Mouse (Mus musculus) lung, postnatal 25 days (tissue): Measurements from ENCODE around the gene Gm10717.
"Not testable (repeated sequence)": the region's sequence is repeated elsewhere in the genome, so short reads cannot be mapped to it uniquely, and the experiment has no call there.

Source experiments
- DNase-seq: peaks from one replicate; pipeline ENCODE4 v3.0.0; 2022; ENCODE audit warnings: low spot score

Gene Gm10717

DNA sequence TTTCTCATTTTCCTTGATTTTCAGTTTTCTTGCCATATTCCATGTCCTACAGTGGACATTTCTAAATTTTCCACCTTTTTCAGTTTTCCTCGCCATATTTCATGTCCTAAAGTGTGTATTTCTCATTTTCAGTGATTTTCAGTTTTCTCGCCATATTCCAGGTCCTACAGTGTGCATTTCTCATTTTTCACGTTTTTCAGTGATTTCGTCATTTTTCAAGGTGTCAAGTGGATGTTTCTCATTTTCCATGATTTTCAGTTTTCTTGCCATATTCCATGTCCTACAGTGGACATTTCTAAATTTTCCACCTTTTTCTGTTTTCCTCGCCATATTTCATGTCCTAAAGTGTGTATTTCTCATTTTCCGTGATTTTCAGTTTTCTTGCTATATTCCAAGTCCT lies 436 bp downstream of the Gm10717 start:
- DNase-seq, result peak; percentile 80

DNA sequence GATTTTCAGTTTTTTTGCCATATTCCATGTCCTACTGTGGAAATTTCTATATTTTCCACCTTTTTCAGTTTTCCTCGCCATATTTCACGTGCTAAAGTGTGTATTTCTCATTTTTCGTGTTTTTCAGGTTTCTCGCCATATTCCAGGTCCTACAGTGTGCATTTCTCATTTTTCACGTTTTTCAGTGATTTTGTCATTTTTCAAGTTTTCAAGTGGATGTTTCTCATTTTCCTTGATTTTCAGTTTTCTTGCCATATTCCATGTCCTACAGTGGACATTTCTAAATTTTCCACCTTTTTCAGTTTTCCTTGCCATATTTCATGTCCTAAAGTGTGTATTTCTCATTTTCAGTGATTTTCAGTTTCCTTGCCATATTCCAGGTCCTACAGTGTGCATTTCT lies 919 bp downstream of the Gm10717 start:
- DNase-seq, result not testable (repeated sequence)

DNA sequence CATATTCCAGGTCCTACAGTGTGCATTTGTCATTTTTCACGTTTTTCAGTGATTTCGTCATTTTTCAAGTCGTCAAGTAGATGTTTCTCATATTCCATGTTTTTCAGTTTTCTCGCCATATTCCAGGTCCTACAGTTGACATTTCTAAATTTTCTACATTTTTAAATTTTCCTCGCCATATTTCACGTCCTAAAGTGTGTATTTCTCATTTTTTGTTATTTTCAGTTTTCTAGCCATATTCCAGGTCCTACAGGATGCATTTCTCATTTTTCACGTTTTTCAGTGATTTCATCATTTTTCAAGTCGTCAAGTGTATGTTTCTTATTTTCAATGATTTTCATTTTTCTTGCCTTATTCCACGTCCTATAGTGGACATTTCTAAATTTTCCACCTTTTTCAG lies 1.5 kb downstream of the Gm10717 start:
- DNase-seq, result not testable (repeated sequence)

DNA sequence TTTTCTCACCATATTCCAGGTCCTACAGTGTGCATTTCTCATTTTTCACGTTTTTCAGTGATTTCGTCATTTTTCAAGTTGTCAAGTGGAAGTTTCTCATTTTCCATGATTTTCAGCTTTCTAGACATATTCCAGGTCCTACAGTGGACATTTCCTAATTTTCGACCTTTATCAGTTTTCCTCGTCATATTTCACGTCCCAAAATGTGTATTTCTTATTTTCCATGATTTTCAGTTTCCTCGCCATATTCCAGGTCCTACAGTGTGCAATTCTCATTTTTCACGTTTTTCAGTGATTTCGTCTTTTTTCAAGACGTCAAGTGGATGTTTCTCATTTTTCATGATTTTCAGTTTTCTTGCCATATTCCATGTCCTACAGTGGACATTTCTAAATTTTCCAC lies 2.0 kb downstream of the Gm10717 start:
- DNase-seq, result not testable (repeated sequence)

DNA sequence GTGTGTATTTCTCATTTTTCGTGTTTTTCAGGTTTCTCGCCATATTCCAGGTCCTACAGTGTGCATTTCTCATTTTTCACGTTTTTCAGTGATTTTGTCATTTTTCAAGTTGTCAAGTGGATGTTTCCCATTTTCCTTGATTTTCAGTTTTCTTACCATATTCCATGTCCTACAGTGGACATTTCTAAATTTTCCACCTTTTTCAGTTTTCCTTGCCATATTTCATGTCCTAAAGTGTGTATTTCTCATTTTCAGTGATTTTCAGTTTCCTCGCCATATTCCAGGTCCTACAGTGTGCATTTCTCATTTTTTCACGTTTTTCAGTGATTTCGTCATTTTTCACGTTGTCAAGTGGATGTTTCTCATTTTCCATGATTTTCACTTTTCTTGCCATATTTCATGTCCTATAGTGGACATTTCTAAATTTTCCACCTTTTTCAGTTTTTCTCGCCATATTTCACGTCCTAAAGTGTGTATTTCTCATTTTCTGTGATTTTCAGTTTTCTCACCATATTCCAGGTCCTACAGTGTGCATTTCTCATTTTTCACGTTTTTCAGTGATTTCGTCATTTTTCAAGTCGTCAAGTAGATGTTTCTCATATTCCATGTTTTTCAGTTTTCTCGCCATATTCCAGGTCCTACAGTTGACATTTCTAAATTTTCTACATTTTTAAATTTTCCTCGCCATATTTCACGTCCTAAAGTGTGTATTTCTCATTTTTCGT lies 4.2 kb downstream of the Gm10717 start:
- peak; percentile 43 for DNase-seq

DNA sequence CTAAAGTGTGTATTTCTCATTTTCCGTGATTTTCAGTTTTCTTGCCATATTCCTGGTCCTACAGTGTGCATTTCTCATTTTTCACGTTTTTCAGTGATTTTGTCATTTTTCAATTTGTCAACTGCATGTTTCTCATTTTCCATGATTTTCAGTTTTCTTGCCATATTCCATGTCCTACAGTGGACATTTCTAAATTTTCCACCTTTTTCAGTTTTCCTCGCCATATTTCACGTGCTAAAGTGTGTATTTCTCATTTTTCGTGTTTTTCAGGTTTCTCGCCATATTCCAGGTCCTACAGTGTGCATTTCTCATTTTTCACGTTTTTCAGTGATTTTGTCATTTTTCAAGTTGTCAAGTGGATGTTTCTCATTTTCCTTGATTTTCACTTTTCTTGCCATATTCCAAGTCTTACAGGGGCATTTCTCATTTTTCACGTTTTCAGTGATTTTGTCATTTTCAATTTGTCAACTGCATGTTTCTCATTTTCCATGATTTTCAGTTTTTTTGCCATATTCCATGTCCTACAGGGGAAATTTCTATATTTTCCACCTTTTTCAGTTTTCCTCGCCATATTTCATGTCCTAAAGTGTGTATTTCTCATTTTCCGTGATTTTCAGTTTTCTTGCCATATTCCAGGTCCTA lies 5.6 kb downstream of the Gm10717 start:
- not testable (repeated sequence) for DNase-seq

DNA sequence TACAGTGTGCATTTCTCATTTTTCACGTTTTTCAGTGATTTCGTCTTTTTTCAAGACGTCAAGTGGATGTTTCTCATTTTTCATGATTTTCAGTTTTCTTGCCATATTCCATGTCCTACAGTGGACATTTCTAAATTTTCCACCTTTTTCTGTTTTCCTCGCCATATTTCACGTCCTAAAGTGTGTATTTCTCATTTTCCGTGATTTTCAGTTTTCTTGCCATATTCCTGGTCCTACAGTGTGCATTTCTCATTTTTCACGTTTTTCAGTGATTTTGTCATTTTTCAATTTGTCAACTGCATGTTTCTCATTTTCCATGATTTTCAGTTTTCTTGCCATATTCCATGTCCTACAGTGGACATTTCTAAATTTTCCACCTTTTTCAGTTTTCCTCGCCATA lies 9.1 kb downstream of the Gm10717 start, which contains the start of gene Gm17535:
TSS of gene Gm17535 (plus strand) at position 301 of the 400 bp plus-strand sequence.
- not testable (repeated sequence) for DNase-seq

DNA sequence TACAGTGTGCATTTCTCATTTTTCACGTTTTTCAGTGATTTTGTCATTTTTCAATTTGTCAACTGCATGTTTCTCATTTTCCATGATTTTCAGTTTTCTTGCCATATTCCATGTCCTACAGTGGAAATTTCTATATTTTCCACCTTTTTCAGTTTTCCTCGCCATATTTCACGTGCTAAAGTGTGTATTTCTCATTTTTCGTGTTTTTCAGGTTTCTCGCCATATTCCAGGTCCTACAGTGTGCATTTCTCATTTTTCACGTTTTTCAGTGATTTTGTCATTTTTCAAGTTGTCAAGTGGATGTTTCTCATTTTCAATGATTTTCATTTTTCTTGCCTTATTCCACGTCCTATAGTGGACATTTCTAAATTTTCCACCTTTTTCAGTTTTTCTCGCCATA lies 11.4 kb downstream of the Gm10717 start, which contains the start of gene Gm10715:
TSS of gene Gm10715 (plus strand) at position 301 of the 400 bp plus-strand sequence.
- not testable (repeated sequence) for DNase-seq

DNA sequence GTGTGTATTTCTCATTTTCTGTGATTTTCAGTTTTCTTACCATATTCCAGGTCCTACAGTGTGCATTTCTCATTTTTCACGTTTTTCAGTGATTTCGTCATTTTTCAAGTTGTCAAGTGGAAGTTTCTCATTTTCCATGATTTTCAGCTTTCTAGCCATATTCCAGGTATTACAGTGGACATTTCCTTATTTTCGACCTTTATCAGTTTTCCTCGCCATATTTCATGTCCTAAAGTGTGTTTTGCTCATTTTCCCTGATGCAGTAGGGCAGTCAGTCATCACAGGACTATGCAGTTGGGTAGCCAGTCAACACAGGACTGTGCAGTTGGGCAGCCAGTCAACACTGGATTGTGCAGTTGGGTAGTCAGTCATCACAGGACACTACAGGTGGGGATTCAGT lies 12.9 kb downstream of the Gm10717 start:
- not testable (repeated sequence) for DNase-seq
